ENCODE assay signal across 20 mouse cellular contexts in genomic region chr12:56529931-56530330, GRCm38 (mm10). TPM values are rescaled to one million over a fixed set of nuclear protein-coding genes. Genes with fewer than 3 reads are reported as not detected.
A peak's percentile ranks its signal among the peaks of the same experiment; 100 is the strongest.
DNase-seq lines count a peak whose midpoint lies in the region; ATAC-seq lines count a peak whose summit lies in the region.
"Had no signal": no experiment of that assay in that cellular context is flagged by ENCODE, and none has a peak within 500 bp of the region (broad histone marks: within the 10 kb centered on the region; RNA-seq: fewer than 3 reads in every experiment).

No protein-coding gene starts in this region.

- peaks cover 13% of the 10 kb centered on the region for H3K4me1 ChIP-seq in neural tube, embryonic 15.5 days
- peaks cover 17% of the 10 kb centered on the region for H3K4me1 ChIP-seq in forebrain, embryonic 15.5 days
- peaks cover 6% of the 10 kb centered on the region; the same call in 1 of the 2 replicates for H3K4me1 ChIP-seq in midbrain, embryonic 16.5 days (ENCODE audit: control insufficient read depth, insufficient read depth, low read length)

- no peaks in the 10 kb centered on the region for H3K36me3 ChIP-seq in neural tube, embryonic 15.5 days
- H3K36me3 ChIP-seq in forebrain, embryonic 15.5 days: no peaks in the 10 kb centered on the region
- no peaks in the 10 kb centered on the region for H3K36me3 ChIP-seq in midbrain, embryonic 16.5 days (ENCODE audit: control insufficient read depth, insufficient read depth, low read length)
- H3K36me3 ChIP-seq: embryonic facial prominence, embryonic 15.5 days; heart, embryonic 10.5 days; hindbrain, embryonic 13.5 days; kidney, embryonic 15.5 days; neural tube, embryonic 13.5 days had no signal

- DNase-seq in lung, adult 18-20 months: peak; percentile 40 to 64
- no peak for DNase-seq in lung, postnatal 10 days
- DNase-seq in neural tube, embryonic 10.5 days (ENCODE audit: extremely low spot score, low spot score): peak; percentile 46
- DNase-seq in left cerebral cortex, adult 11 months (ENCODE audit: low spot score): no peak
- DNase-seq in right cerebral cortex, postnatal 25 days: no peak
- DNase-seq: cerebellum, adult 2 months; spleen, adult 18-20 months; thymus, postnatal 36 days had no signal

- under 1% methylated on average over 3 of the region's 3 CpGs for WGBS in neural tube, embryonic 15.5 days
- 5% methylated on average over 3 of the region's 3 CpGs for WGBS in forebrain, embryonic 15.5 days
- WGBS in midbrain, embryonic 16.5 days: 5% methylated on average over 3 of the region's 3 CpGs

- H3K4me3 ChIP-seq in neural tube, embryonic 15.5 days (replicated peaks): no peak overlapping the region
- 0 out of 2 replicates have a peak overlapping the region, but pooled peaks have one; percentile 18 for H3K4me3 ChIP-seq in forebrain, embryonic 15.5 days
- no peak overlapping the region for H3K4me3 ChIP-seq in midbrain, embryonic 16.5 days (ENCODE audit: low read depth, low read length)
- H3K4me3 ChIP-seq: embryonic facial prominence, embryonic 15.5 days; heart, embryonic 10.5 days; hindbrain, embryonic 13.5 days; kidney, embryonic 15.5 days; neural tube, embryonic 13.5 days had no signal

- ATAC-seq in neural tube, embryonic 15.5 days (ENCODE audit: low FRiP score): no peak
- no peak for ATAC-seq in forebrain, embryonic 15.5 days (replicated peaks)
- no peak for ATAC-seq in midbrain, embryonic 16.5 days

- H3K27me3 ChIP-seq in neural tube, embryonic 15.5 days (replicated peaks): peaks cover 93% of the 10 kb centered on the region
- H3K27me3 ChIP-seq in forebrain, embryonic 15.5 days: peaks cover 90% of the 10 kb centered on the region
- peaks cover 61% of the 10 kb centered on the region for H3K27me3 ChIP-seq in midbrain, embryonic 16.5 days (ENCODE audit: control insufficient read depth, insufficient read depth, low read depth, low read length)

- no peak overlapping the region for H3K4me2 ChIP-seq in neural tube, embryonic 15.5 days
- no peak overlapping the region for H3K4me2 ChIP-seq in forebrain, embryonic 15.5 days (replicated peaks)
- no peak overlapping the region; the same call in 1 of the 2 replicates for H3K4me2 ChIP-seq in midbrain, embryonic 16.5 days (ENCODE audit: low read length)
- H3K4me2 ChIP-seq: embryonic facial prominence, embryonic 15.5 days; hindbrain, embryonic 13.5 days; kidney, embryonic 15.5 days; neural tube, embryonic 13.5 days had no signal

- no peak overlapping the region for H3K27ac ChIP-seq in neural tube, embryonic 15.5 days (replicated peaks)
- H3K27ac ChIP-seq in forebrain, embryonic 15.5 days (replicated peaks): no peak overlapping the region
- peak overlapping the region; percentile 46; the same call in 1 of the 2 replicates for H3K27ac ChIP-seq in midbrain, embryonic 16.5 days (ENCODE audit: low read length)
- H3K27ac ChIP-seq: embryonic facial prominence, embryonic 15.5 days; heart, embryonic 10.5 days; hindbrain, embryonic 13.5 days; kidney, embryonic 15.5 days; liver, embryonic 14.5 days; neural tube, embryonic 13.5 days had no signal

- H3K9ac ChIP-seq in neural tube, embryonic 15.5 days (replicated peaks): no peak overlapping the region
- no peak overlapping the region for H3K9ac ChIP-seq in forebrain, embryonic 15.5 days (replicated peaks)
- no peak overlapping the region for H3K9ac ChIP-seq in midbrain, embryonic 16.5 days (ENCODE audit: low read depth, low read length)
- H3K9ac ChIP-seq: embryonic facial prominence, embryonic 15.5 days; hindbrain, embryonic 13.5 days; kidney, embryonic 15.5 days; liver, embryonic 14.5 days; neural tube, embryonic 13.5 days had no signal

- no peaks in the 10 kb centered on the region for H3K9me3 ChIP-seq in neural tube, embryonic 15.5 days (replicated peaks)
- no peaks in the 10 kb centered on the region for H3K9me3 ChIP-seq in forebrain, embryonic 15.5 days
- H3K9me3 ChIP-seq in midbrain, embryonic 16.5 days (replicated peaks; ENCODE audit: control insufficient read depth, low read length, poor library complexity, severe bottlenecking): no peaks in the 10 kb centered on the region
- H3K9me3 ChIP-seq: embryonic facial prominence, embryonic 15.5 days; heart, embryonic 10.5 days; hindbrain, embryonic 13.5 days; kidney, embryonic 15.5 days; neural tube, embryonic 13.5 days had no signal

RNA-seq across cellular contexts. Expression of gene Nkx2-1, which starts 6.8 kb away (rescaled TPM):
- not detected in 2 replicates for polyA plus RNA-seq in neural tube, embryonic 15.5 days (2015; fragmentation: Nextera tagmentation; extraction: Ambion mirVana)
- 8.2 and 11.0 TPM in 2 replicates for polyA plus RNA-seq in forebrain, embryonic 15.5 days (2015; fragmentation: Nextera tagmentation; extraction: Ambion mirVana)
- 3.2 and 5.7 TPM in 2 replicates for polyA plus RNA-seq in midbrain, embryonic 16.5 days (2015; fragmentation: Nextera tagmentation; extraction: Ambion mirVana)
- polyA plus RNA-seq: C2C12; cerebellum, adult 2 months; embryonic facial prominence, embryonic 15.5 days; intestine, embryonic 14.5 days; kidney, embryonic 15.5 days; large intestine, adult 2 months; liver, embryonic 14.5 days had no signal

Comparison
In these comparisons a context has a peak if more than half of its experiments do, and no peak if none do; other contexts are left out.
1. DNase-seq: peak in lung, adult 18-20 months (2 of 2) and neural tube, embryonic 10.5 days (single experiment); none in lung, postnatal 10 days (single experiment), left cerebral cortex, adult 11 months (single experiment) and right cerebral cortex, postnatal 25 days (single experiment).